Mouse (Mus musculus) limb, embryonic 11.5 days (tissue): ENCODE data around the gene Gm10322. TPM values are rescaled to one million over a fixed set of nuclear protein-coding genes. Genes with fewer than 3 reads are reported as not detected.
A peak's percentile ranks its signal among the peaks of the same experiment; 100 is the strongest.

Source experiments
- ATAC-seq: fragments of 200-750 bp; cut with Nextera tagmentation; 2 replicates; pipeline ENCODE4 v1.8.0; 2017; ENCODE audit warnings: low read depth; ENCODE audit not compliant: insufficient number of reproducible peaks, low FRiP score, low TSS enrichment
- DNase-seq: peaks from one replicate; pipeline ENCODE4 v3.0.0-alpha.2; 2015; ENCODE audit warnings: low spot score
- H3K27ac ChIP-seq: fragments of 300-500 bp; sonication (generic); replicated peaks from 2 replicates; pipeline ENCODE4 v1.5.1; 2014; ENCODE audit warnings: low read depth, mild to moderate bottlenecking, low read length
- H3K27me3 ChIP-seq: fragments of 300-500 bp; sonication (generic); 2 replicates; pipeline ENCODE4 v1.6.1; 2014; ENCODE audit warnings: mild to moderate bottlenecking, low read length, mixed read lengths; ENCODE audit not compliant: control insufficient read depth, insufficient read depth
- H3K36me3 ChIP-seq: fragments of 300-500 bp; sonication (generic); 2 replicates; pipeline ENCODE4 v1.6.1; 2014; ENCODE audit warnings: mild to moderate bottlenecking, low read length, moderate library complexity, mixed read lengths; ENCODE audit not compliant: control insufficient read depth, insufficient read depth
- H3K4me1 ChIP-seq: fragments of 300-500 bp; sonication (generic); 2 replicates; pipeline ENCODE4 v1.6.1; 2014; ENCODE audit warnings: low read length, mixed read lengths; ENCODE audit not compliant: control insufficient read depth, insufficient read depth
- H3K4me2 ChIP-seq: fragments of 300-500 bp; sonication (generic); 2 replicates; pipeline ENCODE4 v1.6.1; 2014; ENCODE audit warnings: low read depth, mild to moderate bottlenecking, moderate library complexity; ENCODE audit not compliant: severe bottlenecking
- H3K4me3 ChIP-seq: fragments of 300-500 bp; sonication (generic); 2 replicates; pipeline ENCODE4 v1.5.1; 2014; ENCODE audit warnings: low read depth, low read length
- H3K9ac ChIP-seq: fragments of 300-500 bp; sonication (generic); 2 replicates; pipeline ENCODE4 v1.6.1; 2014; ENCODE audit warnings: mild to moderate bottlenecking, low read length
- H3K9me3 ChIP-seq: fragments of 300-500 bp; sonication (generic); 2 replicates; pipeline ENCODE4 v1.6.1; 2016; ENCODE audit warnings: low read length; ENCODE audit not compliant: control insufficient read depth
- WGBS: fragments of 180-500 bp; shearing (Covaris S2); extraction: QIAGEN DNeasy Blood & Tissue Kit; methylation state at CpG from one replicate; pipeline ENCODE4 v1.1.7; 2014; 5-methylcytosine and 5-hydroxymethylcytosine counted together
- polyA plus RNA-seq: library from polyadenylated mRNA; unstranded; fragments of >200 nt; fragmentation: Nextera tagmentation; extraction: Ambion mirVana; gene quantifications from 2 replicates; pipeline ENCODE4 v1.2.1, GENCODE M21; 2014

The Gm10322 gene
- polyA plus RNA-seq, 1 experiment from 2014 or later = not detected

DNA sequence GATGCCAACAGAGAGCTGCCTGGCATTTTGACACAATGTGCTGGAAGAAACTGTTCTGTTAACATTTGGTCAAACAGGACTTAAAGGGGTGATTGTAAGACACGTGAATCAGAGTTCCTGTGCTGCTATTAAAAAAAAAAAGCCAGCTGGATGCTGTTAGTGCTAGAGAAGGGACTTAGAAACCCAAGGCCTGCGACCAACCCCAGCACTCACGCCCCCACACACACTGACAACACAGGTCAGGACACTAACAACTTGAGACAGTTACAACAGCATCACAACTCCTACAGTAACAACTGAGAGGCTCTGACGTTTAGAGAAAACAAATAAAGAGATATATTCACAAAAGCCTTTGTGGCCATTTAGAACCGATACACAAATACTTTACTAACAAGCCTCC lies 39.6 kb upstream of the Gm10322 start:
- Histone ChIP-seq H3K27me3 (no peaks in the 10 kb centered on the region), H3K27ac (no peak overlapping the region), H3K4me2 (no peak overlapping the region), H3K9ac (no peak overlapping the region), H3K4me1 (peaks cover 13% of the 10 kb centered on the region), H3K36me3 (peaks cover 2% of the 10 kb centered on the region; the same call in 1 of the 2 replicates), H3K4me3 (no peak overlapping the region), H3K9me3 (peaks cover 2% of the 10 kb centered on the region; the same call in 1 of the 2 replicates)
- WGBS = 32% methylated on average over 5 of the region's 5 CpGs
- DNase-seq (no peak), ATAC-seq (no peak)

- 52% methylated on average over 12 of the region's 12 CpGs for WGBS
- no peak overlapping the region for H3K9ac ChIP-seq
- no peak for ATAC-seq
Measured at GRCm38 (mm10) chr10:59577871-59578801, 37.7 kb upstream of the Gm10322 start.

DNA sequence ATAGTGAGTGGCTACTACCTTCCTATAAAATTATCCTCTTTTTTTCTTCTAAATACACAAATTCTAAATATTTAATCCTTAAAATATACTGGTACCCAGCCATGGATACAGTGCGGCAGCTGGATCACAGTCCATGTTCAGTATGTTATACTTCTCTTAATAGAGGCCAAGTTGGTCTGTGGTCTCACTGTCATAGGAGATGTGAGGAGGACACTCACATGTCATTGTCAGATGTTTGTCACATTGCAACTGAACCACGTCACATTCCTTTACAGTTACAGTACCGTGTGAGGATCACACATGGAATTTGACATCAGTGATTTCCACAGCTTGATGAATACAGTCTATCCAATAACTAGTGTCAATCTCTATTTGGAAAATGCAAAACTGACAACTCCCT lies 36.2 kb upstream of the Gm10322 start:
- Histone ChIP-seq H3K4me3 (no peak overlapping the region), H3K27ac (no peak overlapping the region), H3K4me2 (no peak overlapping the region), H3K9ac (no peak overlapping the region), H3K36me3 (no peaks in the 10 kb centered on the region; the same call in 1 of the 2 replicates), H3K4me1 (peaks cover 13% of the 10 kb centered on the region), H3K27me3 (no peaks in the 10 kb centered on the region), H3K9me3 (no peaks in the 10 kb centered on the region)
- no peak for DNase-seq
- WGBS = 93% methylated on average over 3 of the region's 3 CpGs
- no peak for ATAC-seq

More at GRCm38 (mm10) chr10:59577871-59578801, 37.7 kb upstream of the Gm10322 start:
- H3K27me3 ChIP-seq = no peaks in the 10 kb centered on the region
- H3K9me3 ChIP-seq = peaks cover 2% of the 10 kb centered on the region; the same call in 1 of the 2 replicates
- no peak overlapping the region for H3K4me3 ChIP-seq
- H3K27ac ChIP-seq = no peak overlapping the region
- H3K36me3 ChIP-seq = peaks cover 2% of the 10 kb centered on the region; the same call in 1 of the 2 replicates
- peak; percentile 38 for DNase-seq
- no peak overlapping the region for H3K4me2 ChIP-seq
- peaks cover 13% of the 10 kb centered on the region for H3K4me1 ChIP-seq

DNA sequence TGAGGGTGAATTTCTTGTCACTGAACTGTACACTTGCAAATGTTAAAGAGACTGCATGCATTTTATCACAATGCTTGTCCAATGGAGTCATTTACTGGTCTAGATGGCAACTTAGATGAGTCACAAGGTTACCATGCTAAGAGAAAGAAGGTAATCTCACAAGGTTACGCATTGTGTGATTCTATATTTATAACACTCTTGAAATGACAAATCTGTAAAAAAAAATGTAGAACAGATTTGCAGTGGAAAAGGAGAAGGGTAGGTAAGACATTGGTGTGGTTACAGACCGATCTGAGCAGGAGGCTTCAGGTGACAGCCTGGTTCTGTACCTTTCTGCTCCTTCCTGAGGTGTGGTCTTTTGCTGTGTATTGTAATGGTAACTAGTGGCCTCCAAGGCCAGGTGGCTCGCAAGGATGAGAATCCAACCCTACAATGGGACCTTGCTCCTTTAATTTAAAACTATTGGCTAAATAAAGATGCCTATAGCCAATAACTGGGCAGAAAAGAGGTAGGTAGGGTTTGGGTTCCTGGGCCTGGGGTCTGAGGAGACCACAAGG lies 35.2 kb upstream of the Gm10322 start:
- ATAC-seq (no peak), DNase-seq (no peak)
- no peak overlapping the region for H3K9ac ChIP-seq
- 87% methylated on average over 3 of the region's 3 CpGs for WGBS
- no peaks in the 10 kb centered on the region for H3K27me3 ChIP-seq
- peaks cover 13% of the 10 kb centered on the region for H3K4me1 ChIP-seq
- no peaks in the 10 kb centered on the region; the same call in 1 of the 2 replicates for H3K36me3 ChIP-seq
- H3K9me3 ChIP-seq = no peaks in the 10 kb centered on the region
- no peak overlapping the region for H3K4me3 ChIP-seq
- no peak overlapping the region for H3K27ac ChIP-seq
- H3K4me2 ChIP-seq = no peak overlapping the region

DNA sequence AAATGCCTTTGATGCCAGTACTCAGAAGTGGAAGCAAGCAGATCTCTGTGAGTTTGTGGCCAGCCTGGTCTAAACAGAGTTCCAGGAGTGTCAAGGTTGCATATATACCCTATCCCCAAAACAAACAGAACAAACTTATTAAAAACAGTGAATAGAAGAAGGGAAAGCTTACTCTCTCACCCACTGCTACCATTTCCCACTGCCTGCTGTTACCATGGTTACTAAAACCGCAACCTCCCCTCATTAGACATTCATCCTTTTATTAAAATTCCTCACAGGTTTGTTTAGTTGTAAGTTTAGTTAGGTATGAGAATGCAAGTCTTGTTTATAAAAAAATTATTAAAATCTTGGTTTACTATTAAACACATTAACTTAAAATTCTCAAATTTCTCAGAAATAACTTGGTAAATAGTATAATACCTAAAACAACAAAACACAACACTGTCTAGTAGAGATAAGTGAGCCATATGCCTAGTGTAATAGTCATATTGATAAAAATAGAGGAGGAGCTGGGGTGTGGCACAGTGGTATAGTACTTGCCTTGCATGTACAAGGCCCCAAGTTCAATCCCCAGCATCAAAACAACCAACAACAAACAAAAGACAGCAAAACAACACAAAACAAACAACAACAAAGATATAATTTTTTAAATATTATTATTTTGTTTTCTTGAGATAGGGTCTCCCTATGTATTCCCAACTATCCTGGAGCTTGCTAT lies 33.9 kb upstream of the Gm10322 start:
- Histone ChIP-seq H3K4me2 (no peak overlapping the region), H3K9me3 (no peaks in the 10 kb centered on the region), H3K27me3 (no peaks in the 10 kb centered on the region), H3K9ac (no peak overlapping the region), H3K27ac (no peak overlapping the region), H3K4me3 (no peak overlapping the region), H3K36me3 (no peaks in the 10 kb centered on the region; the same call in 1 of the 2 replicates), H3K4me1 (0 out of 2 replicates have a peak, but pooled peaks cover 7% of the 10 kb centered on the region)
- no peak for ATAC-seq
- 96% methylated on average over 1 of the region's 1 CpGs for WGBS
- no peak for DNase-seq

DNA sequence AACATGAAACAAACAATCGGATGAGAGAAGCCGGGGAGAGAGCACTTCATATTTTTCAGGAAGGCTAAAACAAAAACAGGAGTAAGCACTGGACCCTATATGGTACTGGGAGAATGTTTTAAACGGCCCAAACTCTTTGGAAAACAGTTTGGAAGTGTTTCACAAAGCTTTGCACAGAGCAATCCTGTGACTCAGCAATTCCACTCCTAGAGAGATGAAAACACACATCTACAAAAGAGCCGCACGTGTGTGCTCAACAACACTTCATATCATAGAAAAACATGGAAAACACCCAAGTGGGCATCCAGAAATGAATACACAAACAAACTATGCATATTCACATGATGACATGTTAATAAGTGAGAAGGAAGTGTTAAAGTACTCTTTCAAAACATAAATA lies 30.2 kb upstream of the Gm10322 start:
- ATAC-seq (no peak), DNase-seq (no peak)
- H3K36me3 ChIP-seq = no peaks in the 10 kb centered on the region; the same call in 1 of the 2 replicates
- 90% methylated on average over 5 of the region's 5 CpGs for WGBS
- no peaks in the 10 kb centered on the region for H3K4me1 ChIP-seq
- H3K27ac ChIP-seq = no peak overlapping the region
- no peaks in the 10 kb centered on the region for H3K27me3 ChIP-seq
- H3K4me3 ChIP-seq = no peak overlapping the region
- no peak overlapping the region for H3K4me2 ChIP-seq
- no peaks in the 10 kb centered on the region for H3K9me3 ChIP-seq
- H3K9ac ChIP-seq = no peak overlapping the region

GRCm38 (mm10) chr10:59586821-59587220 lies 29.0 kb upstream of the Gm10322 start:
- Histone ChIP-seq H3K4me1 (no peaks in the 10 kb centered on the region), H3K4me3 (no peak overlapping the region), H3K27ac (no peak overlapping the region), H3K36me3 (no peaks in the 10 kb centered on the region; the same call in 1 of the 2 replicates), H3K9me3 (no peaks in the 10 kb centered on the region), H3K9ac (no peak overlapping the region), H3K4me2 (no peak overlapping the region), H3K27me3 (no peaks in the 10 kb centered on the region)
- 92% methylated on average over 15 of the region's 15 CpGs for WGBS
- no peak for ATAC-seq
- no peak for DNase-seq

DNA sequence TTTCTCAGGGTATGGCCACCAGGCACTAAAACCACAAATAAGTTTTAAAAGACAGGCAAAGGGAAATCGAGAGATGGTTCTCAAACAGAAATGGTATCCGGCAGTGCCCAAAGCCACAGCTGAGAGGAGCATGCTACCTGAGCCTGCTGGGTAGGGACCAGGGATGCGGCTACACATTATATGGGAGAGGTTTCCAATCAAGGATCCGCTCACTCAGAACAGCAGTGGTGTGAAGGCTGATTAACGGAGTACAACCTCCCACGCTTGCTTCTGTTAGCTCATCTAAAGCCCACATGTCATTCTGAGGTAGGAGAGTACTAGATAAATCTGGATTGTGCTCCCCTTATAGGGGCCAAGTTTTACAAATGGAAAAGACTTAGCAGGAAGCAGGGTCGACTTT lies 27.7 kb upstream of the Gm10322 start:
- no peaks in the 10 kb centered on the region for H3K9me3 ChIP-seq
- H3K9ac ChIP-seq = no peak overlapping the region
- H3K27ac ChIP-seq = no peak overlapping the region
- 89% methylated on average over 7 of the region's 7 CpGs for WGBS
- H3K4me2 ChIP-seq = no peak overlapping the region
- no peaks in the 10 kb centered on the region for H3K27me3 ChIP-seq
- DNase-seq = no peak
- no peaks in the 10 kb centered on the region for H3K4me1 ChIP-seq
- ATAC-seq = no peak
- H3K36me3 ChIP-seq = no peaks in the 10 kb centered on the region; the same call in 1 of the 2 replicates
- no peak overlapping the region for H3K4me3 ChIP-seq
